Mouse (Mus musculus) forebrain, embryonic 10.5 days (tissue): ENCODE measurements around the gene Cpsf2. TPM values are rescaled to one million over a fixed set of nuclear protein-coding genes. Genes with fewer than 3 reads are reported as not detected.

Experiments used
- DNase-seq: peaks from one replicate; pipeline ENCODE4 v3.0.0-alpha.2; 2017; ENCODE audit warnings: low spot score; ENCODE audit errors: extremely low spot score
- H3K27ac ChIP-seq: fragments of 300-500 bp; sonication (generic); 2 replicates; pipeline ENCODE4 v1.5.1; 2016; ENCODE audit warnings: mild to moderate bottlenecking
- H3K27me3 ChIP-seq: fragments of 300-500 bp; sonication (generic); 2 replicates; pipeline ENCODE4 v1.6.1; 2016; ENCODE audit warnings: mild to moderate bottlenecking; ENCODE audit not compliant: poor library complexity, severe bottlenecking
- H3K36me3 ChIP-seq: fragments of 300-500 bp; sonication (generic); replicated peaks from 2 replicates; pipeline ENCODE4 v1.6.1; 2016; ENCODE audit warnings: mild to moderate bottlenecking, moderate library complexity
- H3K4me1 ChIP-seq: fragments of 300-500 bp; sonication (generic); 2 replicates; pipeline ENCODE4 v1.6.1; 2016
- H3K4me3 ChIP-seq: fragments of 300-500 bp; sonication (generic); 2 replicates; pipeline ENCODE4 v1.5.1; 2016; ENCODE audit warnings: mild to moderate bottlenecking, moderate library complexity
- H3K9me3 ChIP-seq: fragments of 300-500 bp; sonication (generic); 2 replicates; pipeline ENCODE4 v1.6.1; 2016; ENCODE audit warnings: mild to moderate bottlenecking, moderate library complexity
- WGBS: fragments of 180-500 bp; shearing (Covaris S2); methylation state at CpG from one replicate; pipeline ENCODE4 v1.1.7; 2016; 5-methylcytosine and 5-hydroxymethylcytosine counted together
- polyA plus RNA-seq: library from polyadenylated mRNA; unstranded; fragments of >200 nt; fragmentation: Nextera tagmentation; extraction: Ambion mirVana; gene quantifications from 2 replicates; pipeline ENCODE4 v1.2.1, GENCODE M21; 2016

Gene Cpsf2
- polyA plus RNA-seq, 1 experiment from 2014 or later: 43.6 TPM

GRCm38 (mm10) chr12:102039861-102040260 lies 64.1 kb downstream of the Cpsf2 start:
- WGBS: 93% methylated on average over 2 of the region's 2 CpGs
- H3K27me3 ChIP-seq: no peaks in the 10 kb centered on the region
- H3K36me3 ChIP-seq: no peaks in the 10 kb centered on the region
- no peak for DNase-seq
- H3K9me3 ChIP-seq: no peaks in the 10 kb centered on the region
- peaks cover 13% of the 10 kb centered on the region for H3K4me1 ChIP-seq
- H3K4me3 ChIP-seq: no peak overlapping the region
- no peak overlapping the region for H3K27ac ChIP-seq

GRCm38 (mm10) chr12:102041699-102042098 lies 65.9 kb downstream of the Cpsf2 start:
- H3K36me3 ChIP-seq: no peaks in the 10 kb centered on the region
- no peak for DNase-seq
- H3K27me3 ChIP-seq: no peaks in the 10 kb centered on the region
- no peaks in the 10 kb centered on the region for H3K9me3 ChIP-seq
- H3K27ac ChIP-seq: no peak overlapping the region
- H3K4me1 ChIP-seq: peaks cover 13% of the 10 kb centered on the region
- H3K4me3 ChIP-seq: no peak overlapping the region
- WGBS: 46% methylated on average over 2 of the region's 2 CpGs

GRCm38 (mm10) chr12:102042247-102042646 lies 66.5 kb downstream of the Cpsf2 start:
- WGBS: 69% methylated on average over 7 of the region's 7 CpGs
- no peaks in the 10 kb centered on the region for H3K9me3 ChIP-seq
- no peaks in the 10 kb centered on the region for H3K27me3 ChIP-seq
- DNase-seq: no peak
- peaks cover 13% of the 10 kb centered on the region for H3K4me1 ChIP-seq
- no peak overlapping the region for H3K4me3 ChIP-seq
- H3K27ac ChIP-seq: no peak overlapping the region
- H3K36me3 ChIP-seq: no peaks in the 10 kb centered on the region

- no peak for DNase-seq
- Histone ChIP-seq H3K4me1 (peaks cover 13% of the 10 kb centered on the region), H3K4me3 (no peak overlapping the region), H3K27ac (no peak overlapping the region), H3K36me3 (no peaks in the 10 kb centered on the region), H3K9me3 (no peaks in the 10 kb centered on the region), H3K27me3 (no peaks in the 10 kb centered on the region)
- WGBS: 80% methylated on average over 5 of the region's 5 CpGs
Observed at GRCm38 (mm10) chr12:102043840-102044239, 68.1 kb downstream of the Cpsf2 start.

- WGBS: 88% methylated on average over 4 of the region's 4 CpGs
Observed at GRCm38 (mm10) chr12:102054155-102054554, 78.4 kb downstream of the Cpsf2 start.

GRCm38 (mm10) chr12:102055758-102056157 lies 80.0 kb downstream of the Cpsf2 start:
- no peak for DNase-seq
- peaks cover 27% of the 10 kb centered on the region for H3K4me1 ChIP-seq
- H3K4me3 ChIP-seq: no peak overlapping the region
- 93% methylated on average over 10 of the region's 10 CpGs for WGBS
- no peak overlapping the region for H3K27ac ChIP-seq
- no peaks in the 10 kb centered on the region for H3K36me3 ChIP-seq
- H3K9me3 ChIP-seq: no peaks in the 10 kb centered on the region
- H3K27me3 ChIP-seq: no peaks in the 10 kb centered on the region

More at GRCm38 (mm10) chr12:102054155-102054554, 78.4 kb downstream of the Cpsf2 start:
- Histone ChIP-seq H3K27ac (no peak overlapping the region), H3K4me1 (peaks cover 22% of the 10 kb centered on the region), H3K4me3 (no peak overlapping the region), H3K36me3 (no peaks in the 10 kb centered on the region), H3K9me3 (no peaks in the 10 kb centered on the region), H3K27me3 (no peaks in the 10 kb centered on the region)
- DNase-seq: no peak

Other genes starting within 250 kb of the Cpsf2 start
- gene Fbln5, start 156.9 kb upstream of the Cpsf2 start, polyA plus RNA-seq: 9.9 and 10.4 TPM in 2 replicates
- 15.4 and 18.5 TPM in 2 replicates for gene Trip11, start 62.7 kb upstream of the Cpsf2 start, polyA plus RNA-seq
- 11.0 and 14.0 TPM in 2 replicates for gene Atxn3, start 17.7 kb upstream of the Cpsf2 start, polyA plus RNA-seq
- gene Slc24a4, start 152.7 kb downstream of the Cpsf2 start, polyA plus RNA-seq: 0.06 TPM in 1 of 2 replicates, not detected in the other